14 mouse cellular contexts compared by ENCODE assay signal in genomic region chr11:120898114-120898548, GRCm38 (mm10). TPM values are rescaled to one million over a fixed set of nuclear protein-coding genes. Genes with fewer than 3 reads are reported as not detected.
DNase-seq lines count a peak whose midpoint lies in the region; ATAC-seq and TF ChIP-seq lines count a peak whose summit lies in the region.
"Had no signal": no experiment of that assay in that cellular context is flagged by ENCODE, and none has a peak within 500 bp of the region (broad histone marks: within the 10 kb centered on the region; RNA-seq: fewer than 3 reads in every experiment).

No protein-coding gene starts in this region.

- no peak for TF ChIP-seq EP300 in MEL (IDR thresholded peaks at IDR 0.05; ENCODE audit: low read depth in 1 of 2, low read length in 2 of 2)

- TF ChIP-seq RAD21 in MEL (IDR thresholded peaks at IDR 0.05; ENCODE audit: low read depth, low read length): no peak

- H3K27ac ChIP-seq in MEL (ENCODE audit: control insufficient read depth, low read depth, low read length): no peak overlapping the region
- H3K27ac ChIP-seq in lung, embryonic 16.5 days (ENCODE audit: low read length): peak overlapping the region; percentile 55
- H3K27ac ChIP-seq in midbrain, postnatal 0 days (ENCODE audit: low read depth, low read length): no peak overlapping the region
- H3K27ac ChIP-seq: embryonic facial prominence, embryonic 12.5 days; forebrain, embryonic 10.5 days; kidney, postnatal 0 days had no signal

- 65% methylated on average over 6 of the region's 6 CpGs for WGBS in lung, embryonic 16.5 days
- 87% methylated on average over 6 of the region's 6 CpGs for WGBS in midbrain, postnatal 0 days

- peak; percentile 21 for DNase-seq in MEL (ENCODE audit: low read depth, low spot score)
- peak; percentile 30 for DNase-seq in fibroblast of lung, adult 2 months (ENCODE audit: low read depth)
- no peak for DNase-seq in gastrocnemius, adult 18-20 months (ENCODE audit: low spot score)
- no peak for DNase-seq in midbrain, postnatal 0 days (ENCODE audit: low spot score)
- DNase-seq in spleen, postnatal 4 days (ENCODE audit: low spot score in 2 of 2): no peak
- DNase-seq: cerebellum, adult 11 months; gastrocnemius, postnatal 25 days; thymus, postnatal 36 days had no signal

- no peak overlapping the region for H3K4me3 ChIP-seq in MEL (ENCODE audit: control insufficient read depth in 1 of 2, insufficient read depth in 1 of 2, low read depth in 2 of 2, low read length in 2 of 2)
- H3K4me3 ChIP-seq in lung, embryonic 16.5 days (ENCODE audit: low read length): no peak overlapping the region
- no peak overlapping the region for H3K4me3 ChIP-seq in midbrain, postnatal 0 days (ENCODE audit: low read depth, low read length)
- H3K4me3 ChIP-seq: embryonic facial prominence, embryonic 12.5 days; forebrain, embryonic 10.5 days; heart, embryonic 12.5 days had no signal

- H3K27me3 ChIP-seq in MEL (ENCODE audit: control insufficient read depth in 1 of 2, insufficient read depth in 2 of 2, low read length in 2 of 2): no peaks in the 10 kb centered on the region
- no peaks in the 10 kb centered on the region for H3K27me3 ChIP-seq in lung, embryonic 16.5 days (ENCODE audit: control insufficient read depth, insufficient read depth, low read depth, low read length)
- H3K27me3 ChIP-seq in midbrain, postnatal 0 days (ENCODE audit: insufficient read depth, low read length): no peaks in the 10 kb centered on the region
- H3K27me3 ChIP-seq: embryonic facial prominence, embryonic 12.5 days; heart, embryonic 12.5 days had no signal

- TF ChIP-seq POLR2A in MEL (IDR thresholded peaks at IDR 0.05; ENCODE audit: control insufficient read depth in 1 of 2, insufficient read depth in 1 of 2, low read depth in 1 of 2, low read length in 2 of 2, poor library complexity in 1 of 2): no peak

- H3K9me3 ChIP-seq in MEL (replicated peaks; ENCODE audit: insufficient read depth, low read length): no peaks in the 10 kb centered on the region
- no peaks in the 10 kb centered on the region for H3K9me3 ChIP-seq in lung, embryonic 16.5 days (ENCODE audit: control insufficient read depth, low read length)
- no peaks in the 10 kb centered on the region for H3K9me3 ChIP-seq in midbrain, postnatal 0 days (ENCODE audit: low read length)
- H3K9me3 ChIP-seq: embryonic facial prominence, embryonic 12.5 days; forebrain, embryonic 10.5 days; heart, embryonic 12.5 days had no signal

- no peak for TF ChIP-seq CTCF in MEL (IDR thresholded peaks at IDR 0.05 in 2 of 3, conservative IDR thresholded peaks at IDR 0.05 in 1 of 3; ENCODE audit: control insufficient read depth in 1 of 3, insufficient read depth in 1 of 3, low read depth in 2 of 3, low read length in 3 of 3, poor library complexity in 1 of 3, severe bottlenecking in 1 of 3)
- no peak for TF ChIP-seq CTCF in midbrain, postnatal 0 days (IDR thresholded peaks at IDR 0.05)

- peak; percentile 74 for ATAC-seq in lung, embryonic 16.5 days (ENCODE audit: low read depth)
- ATAC-seq in neutrophil, adult 5-6 weeks (ENCODE audit: extremely low read depth, insufficient number of reproducible peaks, low FRiP score, poor library complexity, severe bottlenecking): peak; percentile 89
- ATAC-seq in midbrain, postnatal 0 days (ENCODE audit: low FRiP score): no peak

- peaks cover 2 to 13% of the 10 kb centered on the region in 2 experiments for H3K36me3 ChIP-seq in MEL (ENCODE audit: control insufficient read depth in 1 of 2, insufficient read depth in 2 of 2, low read length in 2 of 2)
- peaks cover 2% of the 10 kb centered on the region; the same call in 1 of the 2 replicates for H3K36me3 ChIP-seq in lung, embryonic 16.5 days (ENCODE audit: control insufficient read depth, insufficient read depth, low read length)
- peaks cover 45% of the 10 kb centered on the region for H3K36me3 ChIP-seq in midbrain, postnatal 0 days (ENCODE audit: insufficient read depth, low read length)

- no peaks in the 10 kb centered on the region for H3K79me2 ChIP-seq in MEL (ENCODE audit: control insufficient read depth, insufficient read depth, low read length, poor library complexity)

- peaks cover 10% of the 10 kb centered on the region in 2 experiments for H3K4me1 ChIP-seq in MEL (ENCODE audit: control insufficient read depth in 1 of 2, insufficient read depth in 2 of 2, low read length in 2 of 2)
- peaks cover 8% of the 10 kb centered on the region for H3K4me1 ChIP-seq in lung, embryonic 16.5 days (replicated peaks; ENCODE audit: control insufficient read depth, insufficient read depth, low read length)
- H3K4me1 ChIP-seq in midbrain, postnatal 0 days (ENCODE audit: insufficient read depth, low read length): no peaks in the 10 kb centered on the region
- H3K4me1 ChIP-seq: embryonic facial prominence, embryonic 12.5 days; forebrain, embryonic 10.5 days had no signal

- H3K9ac ChIP-seq in MEL (ENCODE audit: control insufficient read depth, low read depth, low read length, poor library complexity, severe bottlenecking): no peak overlapping the region
- H3K9ac ChIP-seq in lung, embryonic 16.5 days (ENCODE audit: low read length): no peak overlapping the region
- no peak overlapping the region for H3K9ac ChIP-seq in midbrain, postnatal 0 days (replicated peaks; ENCODE audit: low read length, poor library complexity, severe bottlenecking)
- H3K9ac ChIP-seq: embryonic facial prominence, embryonic 12.5 days; heart, embryonic 12.5 days had no signal

- H3K4me2 ChIP-seq in lung, embryonic 16.5 days (ENCODE audit: low read depth, low read length): no peak overlapping the region
- H3K4me2 ChIP-seq in midbrain, postnatal 0 days (ENCODE audit: low read depth, low read length, poor library complexity, severe bottlenecking): no peak overlapping the region
- H3K4me2 ChIP-seq: embryonic facial prominence, embryonic 12.5 days; heart, embryonic 12.5 days had no signal

TF ChIP-seq in MEL, 35 proteins besides CTCF, POLR2A, EP300 and RAD21:
- TF ChIP-seq USF2 (IDR thresholded peaks at IDR 0.05; ENCODE audit: borderline replicate concordance in 1 of 2, insufficient read depth in 1 of 2, low read depth in 1 of 2, low read length in 2 of 2) (no peak), TCF12 (IDR thresholded peaks at IDR 0.05; ENCODE audit: low read depth, low read length) (no peak), MYC (IDR thresholded peaks at IDR 0.05; ENCODE audit: low read depth, low read length) (no peak), CHD2 (IDR thresholded peaks at IDR 0.05; ENCODE audit: low read length) (no peak), E2F4 (IDR thresholded peaks at IDR 0.05; ENCODE audit: borderline replicate concordance, low read depth, low read length) (no peak), GATA1 (IDR thresholded peaks at IDR 0.05; ENCODE audit: low read depth, low read length) (no peak), CHD1 (IDR thresholded peaks at IDR 0.05; ENCODE audit: low read depth, low read length) (no peak), MEF2A (IDR thresholded peaks at IDR 0.05; ENCODE audit: extremely low read depth, insufficient replicate concordance, low read depth, low read length, poor library complexity, severe bottlenecking) (no peak), TBP (IDR thresholded peaks at IDR 0.05; ENCODE audit: low read depth, low read length) (no peak)
TF ChIP-seq in MEL: peak in this region for 0.

RNA-seq across cellular contexts. Expression of gene Ccdc57, which starts 34.5 kb away (rescaled TPM):
- total RNA-seq in MEL (2012; rRNA removed): 4.4 and 5.3 TPM in 2 replicates
- 1 to 10 TPM in 1 of 2 experiments, not detected in 1; 7.4 TPM for polyA plus RNA-seq in MEL (2012; ENCODE audit: insufficient read depth in 1 of 2, insufficient read length in 2 of 2, low read depth in 1 of 2, low replicate concordance in 2 of 2, missing spikeins in 1 of 2)
- polyA plus RNA-seq in lung, embryonic 16.5 days (2015; fragmentation: Nextera tagmentation; extraction: Ambion mirVana): 6.4 TPM in 2 replicates
- 3.5 and 4.7 TPM in 2 replicates for total RNA-seq in neutrophil, adult 5-6 weeks (2017)
- 1 to 10 TPM; 3.0 to 3.5 TPM for total RNA-seq in gastrocnemius, adult 18-20 months (2021)
- total RNA-seq in midbrain, postnatal 0 days (2014; rRNA removed): 6.2 and 7.2 TPM in 2 replicates
- polyA plus RNA-seq in midbrain, postnatal 0 days (2015; fragmentation: Nextera tagmentation; extraction: Ambion mirVana): 6.8 and 7.8 TPM in 2 replicates

RNA-seq across cellular contexts. Expression of gene Slc16a3, which starts 50.1 kb away (rescaled TPM):
- total RNA-seq in MEL (2012; rRNA removed): 570 and 748 TPM in 2 replicates
- 100 to 1,000 TPM in 1 of 2 experiments, 10 to 100 TPM in 1; 85.7 to 610 TPM for polyA plus RNA-seq in MEL (2012; ENCODE audit: insufficient read depth in 1 of 2, insufficient read length in 2 of 2, low read depth in 1 of 2, low replicate concordance in 2 of 2, missing spikeins in 1 of 2)
- 52.2 and 62.5 TPM in 2 replicates for polyA plus RNA-seq in lung, embryonic 16.5 days (2015; fragmentation: Nextera tagmentation; extraction: Ambion mirVana)
- 216 and 232 TPM in 2 replicates for total RNA-seq in neutrophil, adult 5-6 weeks (2017)
- 100 to 1,000 TPM; 257 to 298 TPM for total RNA-seq in gastrocnemius, adult 18-20 months (2021)
- total RNA-seq in midbrain, postnatal 0 days (2014; rRNA removed): 14.6 and 20.2 TPM in 2 replicates
- polyA plus RNA-seq in midbrain, postnatal 0 days (2015; fragmentation: Nextera tagmentation; extraction: Ambion mirVana): 3.2 and 4.1 TPM in 2 replicates

Comparison
In these comparisons a context has a peak if more than half of its experiments do, and no peak if none do; other contexts are left out.
1. DNase-seq: peak in MEL (single experiment) and fibroblast of lung, adult 2 months (single experiment); none in gastrocnemius, adult 18-20 months (single experiment), midbrain, postnatal 0 days (single experiment) and spleen, postnatal 4 days (0 of 2).
2. RNA of gene Slc16a3, which starts 50.1 kb away (total RNA-seq): 570 to 748 TPM in MEL, 257 to 298 TPM in gastrocnemius, adult 18-20 months and 216 to 232 TPM in neutrophil, adult 5-6 weeks; 14.6 to 20.2 TPM in midbrain, postnatal 0 days; every median in the first group is over 10 times any median in the second.